Comparison of ENCODE assay signal across 9 mouse cellular contexts in genomic region chr17:33952879-33953278, GRCm38 (mm10). TPM values are rescaled to one million over a fixed set of nuclear protein-coding genes. Genes with fewer than 3 reads are reported as not detected.
DNase-seq lines count a peak whose midpoint lies in the region; ATAC-seq and TF ChIP-seq lines count a peak whose summit lies in the region.
"Had no signal": no experiment of that assay in that cellular context is flagged by ENCODE, and none has a peak within 500 bp of the region (broad histone marks: within the 10 kb centered on the region; RNA-seq: fewer than 3 reads in every experiment).

No protein-coding gene starts in this region.

- peak overlapping the region; percentile 91 for H3K4me3 ChIP-seq in erythroblast, embryonic 14.5 days (replicated peaks)
- no peak overlapping the region for H3K4me3 ChIP-seq in lung, embryonic 15.5 days
- H3K4me3 ChIP-seq in intestine, embryonic 14.5 days (ENCODE audit: low read depth, low read length) = peak overlapping the region; percentile 6; the same call in 1 of the 2 replicates
- peak overlapping the region; percentile 4; the same call in 1 of the 2 replicates for H3K4me3 ChIP-seq in neural tube, embryonic 13.5 days
- H3K4me3 ChIP-seq in kidney, adult 2 months (ENCODE audit: insufficient read depth, low read depth, low read length) = no peak overlapping the region

- ATAC-seq in erythroblast, adult 5-6 weeks (replicated peaks; ENCODE audit: low FRiP score, poor library complexity, severe bottlenecking) = no peak
- no peak for ATAC-seq in lung, embryonic 15.5 days (ENCODE audit: borderline replicate concordance, extremely low read depth, low FRiP score, low TSS enrichment)
- no peak for ATAC-seq in intestine, embryonic 14.5 days (replicated peaks; ENCODE audit: low FRiP score, low TSS enrichment, low read depth)
- ATAC-seq in neural tube, embryonic 13.5 days (ENCODE audit: low read depth) = no peak
- ATAC-seq: activated CD4-positive, CD25-positive, alpha-beta regulatory T cell, adult 4 months had no signal

- TF ChIP-seq CTCF in kidney, adult 2 months (conservative IDR thresholded peaks at IDR 0.05; ENCODE audit: insufficient read depth, insufficient read length, low read depth, low read length) = no peak

- H3K27me3 ChIP-seq in erythroblast, embryonic 14.5 days (ENCODE audit: control insufficient read depth) = no peaks in the 10 kb centered on the region
- H3K27me3 ChIP-seq in lung, embryonic 15.5 days = no peaks in the 10 kb centered on the region
- H3K27me3 ChIP-seq in intestine, embryonic 14.5 days (replicated peaks; ENCODE audit: control insufficient read depth, insufficient read depth, low read length) = no peaks in the 10 kb centered on the region
- no peaks in the 10 kb centered on the region for H3K27me3 ChIP-seq in neural tube, embryonic 13.5 days
- no peaks in the 10 kb centered on the region for H3K27me3 ChIP-seq in kidney, adult 2 months (replicated peaks; ENCODE audit: control insufficient read depth, insufficient read depth, low read length)

- H3K36me3 ChIP-seq in erythroblast, embryonic 14.5 days (ENCODE audit: control insufficient read depth) = peaks cover 74% of the 10 kb centered on the region
- peaks cover 39% of the 10 kb centered on the region for H3K36me3 ChIP-seq in lung, embryonic 15.5 days
- peaks cover 46% of the 10 kb centered on the region for H3K36me3 ChIP-seq in intestine, embryonic 14.5 days (ENCODE audit: control insufficient read depth, insufficient read depth, low read length)
- peaks cover 56% of the 10 kb centered on the region for H3K36me3 ChIP-seq in neural tube, embryonic 13.5 days
- no peaks in the 10 kb centered on the region for H3K36me3 ChIP-seq in kidney, adult 2 months (ENCODE audit: control insufficient read depth, insufficient read depth, low read length)

- no peaks in the 10 kb centered on the region for H3K9me3 ChIP-seq in erythroblast, embryonic 14.5 days (ENCODE audit: control insufficient read depth, low read length)
- H3K9me3 ChIP-seq in lung, embryonic 15.5 days = no peaks in the 10 kb centered on the region
- H3K9me3 ChIP-seq in intestine, embryonic 14.5 days (ENCODE audit: control insufficient read depth, low read length) = no peaks in the 10 kb centered on the region
- no peaks in the 10 kb centered on the region for H3K9me3 ChIP-seq in neural tube, embryonic 13.5 days

- no peak for DNase-seq in lung, postnatal 25 days (ENCODE audit: low spot score)
- no peak for DNase-seq in intestine, embryonic 14.5 days (ENCODE audit: low spot score)
- no peak for DNase-seq in gastrocnemius, postnatal 10 days
- DNase-seq in kidney, adult 2 months = no peak

- TF ChIP-seq POLR2A in kidney, adult 2 months (IDR thresholded peaks at IDR 0.05; ENCODE audit: low read depth, low read length) = no peak

- 63% methylated on average over 4 of the region's 4 CpGs for WGBS in lung, embryonic 15.5 days
- WGBS in intestine, embryonic 14.5 days = 77% methylated on average over 4 of the region's 4 CpGs
- WGBS in neural tube, embryonic 13.5 days = 85% methylated on average over 4 of the region's 4 CpGs
- 76% methylated on average over 4 of the region's 4 CpGs for WGBS in kidney, adult 2 months

- H3K4me2 ChIP-seq in lung, embryonic 15.5 days = peak overlapping the region; percentile 90; the same call in 1 of the 2 replicates
- H3K4me2 ChIP-seq in intestine, embryonic 14.5 days (ENCODE audit: low read length) = peak overlapping the region; percentile 99
- H3K4me2 ChIP-seq in neural tube, embryonic 13.5 days = peak overlapping the region; percentile 97; the same call in 1 of the 2 replicates

- H3K4me1 ChIP-seq in erythroblast, embryonic 14.5 days (ENCODE audit: control insufficient read depth) = peaks cover 78% of the 10 kb centered on the region
- H3K4me1 ChIP-seq in lung, embryonic 15.5 days = peaks cover 55% of the 10 kb centered on the region
- peaks cover 48% of the 10 kb centered on the region for H3K4me1 ChIP-seq in intestine, embryonic 14.5 days (replicated peaks; ENCODE audit: control insufficient read depth, insufficient read depth, low read length)
- peaks cover 85% of the 10 kb centered on the region for H3K4me1 ChIP-seq in neural tube, embryonic 13.5 days (replicated peaks)
- peaks cover 16% of the 10 kb centered on the region; the same call in 1 of the 2 replicates for H3K4me1 ChIP-seq in kidney, adult 2 months (ENCODE audit: control insufficient read depth, insufficient read depth, low read length)

- H3K27ac ChIP-seq in lung, embryonic 15.5 days = no peak overlapping the region
- H3K27ac ChIP-seq in intestine, embryonic 14.5 days (ENCODE audit: low read depth) = no peak overlapping the region
- H3K27ac ChIP-seq in neural tube, embryonic 13.5 days (replicated peaks) = no peak overlapping the region
- H3K27ac ChIP-seq in kidney, adult 2 months (ENCODE audit: insufficient read depth, low read depth, low read length) = no peak overlapping the region

- 0 out of 2 replicates have a peak overlapping the region, but pooled peaks have one; percentile 2 for H3K9ac ChIP-seq in lung, embryonic 15.5 days
- peak overlapping the region; percentile 32 for H3K9ac ChIP-seq in intestine, embryonic 14.5 days (ENCODE audit: low read length)
- H3K9ac ChIP-seq in neural tube, embryonic 13.5 days = peak overlapping the region; percentile 99; the same call in 1 of the 2 replicates

RNA-seq across cellular contexts. Expression of gene B3galt4, which starts 1.6 kb away (rescaled TPM):
- 0.21 and 0.45 TPM in 2 replicates for polyA plus RNA-seq in erythroblast, embryonic 14.5 days (2012)
- not detected in 2 replicates for total RNA-seq in erythroblast, adult 5-6 weeks (2015; ENCODE audit: low replicate concordance)
- 0.70 and 0.94 TPM in 2 replicates for total RNA-seq in erythroblast, adult 5-6 weeks (2017; ENCODE audit: low replicate concordance)
- 3.8 and 4.3 TPM in 2 replicates for polyA plus RNA-seq in lung, embryonic 15.5 days (2015; fragmentation: Nextera tagmentation; extraction: Ambion mirVana)
- 3.7 and 4.9 TPM in 2 replicates for polyA plus RNA-seq in intestine, embryonic 14.5 days (2014; fragmentation: Nextera tagmentation; extraction: Ambion mirVana)
- 10.8 and 11.7 TPM in 2 replicates for polyA plus RNA-seq in neural tube, embryonic 13.5 days (2015; fragmentation: Nextera tagmentation; extraction: Ambion mirVana)
- total RNA-seq in gastrocnemius, postnatal 10 days (2021) = 1 to 10 TPM; 2.3 to 2.6 TPM
- polyA plus RNA-seq in kidney, adult 2 months (2012; rRNA removed) = 6.7 and 7.8 TPM in 2 replicates

RNA-seq across cellular contexts. Expression of gene Vps52, which starts 2.7 kb away (rescaled TPM):
- polyA plus RNA-seq in erythroblast, embryonic 14.5 days (2012) = 10.1 and 11.6 TPM in 2 replicates
- total RNA-seq in erythroblast, adult 5-6 weeks (2015; ENCODE audit: low replicate concordance) = 8.2 and 11.3 TPM in 2 replicates
- total RNA-seq in erythroblast, adult 5-6 weeks (2017; ENCODE audit: low replicate concordance) = 13.0 and 17.0 TPM in 2 replicates
- polyA plus RNA-seq in lung, embryonic 15.5 days (2015; fragmentation: Nextera tagmentation; extraction: Ambion mirVana) = 49.3 and 55.4 TPM in 2 replicates
- polyA plus RNA-seq in intestine, embryonic 14.5 days (2014; fragmentation: Nextera tagmentation; extraction: Ambion mirVana) = 32.4 and 35.3 TPM in 2 replicates
- 63.5 and 67.5 TPM in 2 replicates for polyA plus RNA-seq in neural tube, embryonic 13.5 days (2015; fragmentation: Nextera tagmentation; extraction: Ambion mirVana)
- total RNA-seq in gastrocnemius, postnatal 10 days (2021) = 10 to 100 TPM; 30.3 to 33.2 TPM
- polyA plus RNA-seq in kidney, adult 2 months (2012; rRNA removed) = 54.2 and 60.5 TPM in 2 replicates

RNA-seq across cellular contexts. Expression of gene Rps18, which starts 2.9 kb away (rescaled TPM):
- 11.8 and 13.8 TPM in 2 replicates for polyA plus RNA-seq in erythroblast, embryonic 14.5 days (2012)
- total RNA-seq in erythroblast, adult 5-6 weeks (2015; ENCODE audit: low replicate concordance) = 758 and 917 TPM in 2 replicates
- total RNA-seq in erythroblast, adult 5-6 weeks (2017; ENCODE audit: low replicate concordance) = 207 and 301 TPM in 2 replicates
- polyA plus RNA-seq in lung, embryonic 15.5 days (2015; fragmentation: Nextera tagmentation; extraction: Ambion mirVana) = 1,650 and 1,822 TPM in 2 replicates
- 2,375 and 2,437 TPM in 2 replicates for polyA plus RNA-seq in intestine, embryonic 14.5 days (2014; fragmentation: Nextera tagmentation; extraction: Ambion mirVana)
- 912 and 939 TPM in 2 replicates for polyA plus RNA-seq in neural tube, embryonic 13.5 days (2015; fragmentation: Nextera tagmentation; extraction: Ambion mirVana)
- total RNA-seq in gastrocnemius, postnatal 10 days (2021) = 100 to 1,000 TPM; 649 to 675 TPM
- polyA plus RNA-seq in kidney, adult 2 months (2012; rRNA removed) = 342 and 406 TPM in 2 replicates

RNA-seq across cellular contexts. Expression of gene Wdr46, which starts 12.4 kb away (rescaled TPM):
- 6.0 and 6.7 TPM in 2 replicates for polyA plus RNA-seq in erythroblast, embryonic 14.5 days (2012)
- 4.0 and 15.9 TPM in 2 replicates for total RNA-seq in erythroblast, adult 5-6 weeks (2015; ENCODE audit: low replicate concordance)
- total RNA-seq in erythroblast, adult 5-6 weeks (2017; ENCODE audit: low replicate concordance) = 7.5 and 8.5 TPM in 2 replicates
- polyA plus RNA-seq in lung, embryonic 15.5 days (2015; fragmentation: Nextera tagmentation; extraction: Ambion mirVana) = 33.1 and 34.2 TPM in 2 replicates
- 28.6 and 31.8 TPM in 2 replicates for polyA plus RNA-seq in intestine, embryonic 14.5 days (2014; fragmentation: Nextera tagmentation; extraction: Ambion mirVana)
- polyA plus RNA-seq in neural tube, embryonic 13.5 days (2015; fragmentation: Nextera tagmentation; extraction: Ambion mirVana) = 26.9 and 27.6 TPM in 2 replicates
- total RNA-seq in gastrocnemius, postnatal 10 days (2021) = 10 to 100 TPM; 15.7 TPM
- polyA plus RNA-seq in kidney, adult 2 months (2012; rRNA removed) = 15.3 and 16.0 TPM in 2 replicates

RNA-seq across cellular contexts. Expression of gene Pfdn6, which starts 12.7 kb away (rescaled TPM):
- polyA plus RNA-seq in erythroblast, embryonic 14.5 days (2012) = 48.7 and 66.5 TPM in 2 replicates
- 15.9 and 38.0 TPM in 2 replicates for total RNA-seq in erythroblast, adult 5-6 weeks (2015; ENCODE audit: low replicate concordance)
- 22.9 TPM in 2 replicates for total RNA-seq in erythroblast, adult 5-6 weeks (2017; ENCODE audit: low replicate concordance)
- polyA plus RNA-seq in lung, embryonic 15.5 days (2015; fragmentation: Nextera tagmentation; extraction: Ambion mirVana) = 137 and 153 TPM in 2 replicates
- polyA plus RNA-seq in intestine, embryonic 14.5 days (2014; fragmentation: Nextera tagmentation; extraction: Ambion mirVana) = 163 and 175 TPM in 2 replicates
- 178 and 182 TPM in 2 replicates for polyA plus RNA-seq in neural tube, embryonic 13.5 days (2015; fragmentation: Nextera tagmentation; extraction: Ambion mirVana)
- total RNA-seq in gastrocnemius, postnatal 10 days (2021) = 10 to 100 TPM; 65.3 to 67.0 TPM
- polyA plus RNA-seq in kidney, adult 2 months (2012; rRNA removed) = 27.4 and 41.1 TPM in 2 replicates

Comparison
In these comparisons a context has a peak if more than half of its experiments do, and no peak if none do; other contexts are left out.
1. H3K4me3 ChIP-seq: peak in erythroblast, embryonic 14.5 days (single experiment), intestine, embryonic 14.5 days (single experiment) and neural tube, embryonic 13.5 days (single experiment); none in lung, embryonic 15.5 days (single experiment) and kidney, adult 2 months (single experiment).
2. H3K9ac ChIP-seq: peak in every context shown above with its lines; median percentile 99 in neural tube, embryonic 13.5 days; 32 in intestine, embryonic 14.5 days; 2 in lung, embryonic 15.5 days.
3. RNA of gene Rps18, which starts 2.9 kb away (polyA plus RNA-seq): 2,375 to 2,437 TPM in intestine, embryonic 14.5 days, 1,650 to 1,822 TPM in lung, embryonic 15.5 days, 912 to 939 TPM in neural tube, embryonic 13.5 days and 342 to 406 TPM in kidney, adult 2 months; 11.8 to 13.8 TPM in erythroblast, embryonic 14.5 days; every median in the first group is over 10 times any median in the second.
4. Peak in every context shown above with its lines, with median percentiles within 50 percentile points of each other: H3K4me2 ChIP-seq.